Mouse (Mus musculus): ENCODE measurements around the gene Crybg2.

Gene Crybg2

GRCm38 (mm10) chr4:134118126-134118800, 57.6 kb downstream of the Crybg2 start:
- no peak for TF ChIP-seq GATA4 (IDR thresholded peaks at IDR 0.05; ENCODE audit: insufficient replicate concordance, low read length)

GRCm38 (mm10) chr4:134119042-134119441, 58.4 kb downstream of the Crybg2 start:
- no peak for TF ChIP-seq GATA4 (IDR thresholded peaks at IDR 0.05; ENCODE audit: insufficient replicate concordance, low read length)

- no peak for TF ChIP-seq GATA4 (IDR thresholded peaks at IDR 0.05; ENCODE audit: insufficient replicate concordance, low read length)
These were observed 59.0 kb downstream of the Crybg2 start for GRCm38 (mm10) chr4:134119644-134120043.

- TF ChIP-seq GATA4 (IDR thresholded peaks at IDR 0.05; ENCODE audit: insufficient replicate concordance, low read length): no peak
These were observed 59.7 kb downstream of the Crybg2 start for GRCm38 (mm10) chr4:134120192-134120805.

- no peak for TF ChIP-seq GATA4 (IDR thresholded peaks at IDR 0.05; ENCODE audit: insufficient replicate concordance, low read length)
These were observed 60.3 kb downstream of the Crybg2 start for GRCm38 (mm10) chr4:134120916-134121315.

- TF ChIP-seq GATA4 (IDR thresholded peaks at IDR 0.05; ENCODE audit: insufficient replicate concordance, low read length): no peak
These were observed 61.0 kb downstream of the Crybg2 start for GRCm38 (mm10) chr4:134121571-134121970.

- no peak for TF ChIP-seq GATA4 (IDR thresholded peaks at IDR 0.05; ENCODE audit: insufficient replicate concordance, low read length)
These were observed 61.7 kb downstream of the Crybg2 start for GRCm38 (mm10) chr4:134122281-134122680.

GRCm38 (mm10) chr4:134123147-134123546, 62.5 kb downstream of the Crybg2 start:
- no peak for TF ChIP-seq GATA4 (IDR thresholded peaks at IDR 0.05; ENCODE audit: insufficient replicate concordance, low read length)

GRCm38 (mm10) chr4:134123680-134124551, 63.3 kb downstream of the Crybg2 start:
- TF ChIP-seq GATA4 (IDR thresholded peaks at IDR 0.05; ENCODE audit: insufficient replicate concordance, low read length): no peak

GRCm38 (mm10) chr4:134125383-134126060, 64.9 kb downstream of the Crybg2 start:
- TF ChIP-seq GATA4 (IDR thresholded peaks at IDR 0.05; ENCODE audit: insufficient replicate concordance, low read length): no peak

GRCm38 (mm10) chr4:134126300-134127120, 65.9 kb downstream of the Crybg2 start:
- TF ChIP-seq GATA4 (IDR thresholded peaks at IDR 0.05; ENCODE audit: insufficient replicate concordance, low read length): no peak

- TF ChIP-seq GATA4 (IDR thresholded peaks at IDR 0.05; ENCODE audit: insufficient replicate concordance, low read length): no peak
These were observed 66.5 kb downstream of the Crybg2 start for GRCm38 (mm10) chr4:134127121-134127455.

GRCm38 (mm10) chr4:134127793-134128192, 67.2 kb downstream of the Crybg2 start:
- TF ChIP-seq GATA4 (IDR thresholded peaks at IDR 0.05; ENCODE audit: insufficient replicate concordance, low read length): no peak

- TF ChIP-seq GATA4 (IDR thresholded peaks at IDR 0.05; ENCODE audit: insufficient replicate concordance, low read length): no peak
These were observed 67.8 kb downstream of the Crybg2 start, which contains the start of gene Sh3bgrl3 for GRCm38 (mm10) chr4:134128221-134128982. Sh3bgrl3 (minus strand) TSS chr4:134128789.

All from liver, adult (tissue).